Mouse (Mus musculus) embryonic fibroblast, embryonic 13.5 days (primary cell): ENCODE measurements around the gene Gtsf1l.

Experiments
- CTCF ChIP-seq: IDR thresholded peaks from 2 replicates; pipeline ENCODE4 v1.5.1; 2011; ENCODE audit warnings: mild to moderate bottlenecking, control low read depth, low read length, moderate library complexity, borderline replicate concordance; ENCODE audit not compliant: insufficient read depth
- POLR2A ChIP-seq: IDR thresholded peaks from 2 replicates; pipeline ENCODE4 v1.6.1; 2011; ENCODE audit warnings: low read depth, mild to moderate bottlenecking, control low read depth, low read length, moderate library complexity

- TF ChIP-seq POLR2A (no peak), CTCF (no peak)
Measured at GRCm38 (mm10) chr2:163130837-163131236, 43.2 kb upstream of the Gtsf1l start.
